Mouse (Mus musculus) skeletal muscle tissue, postnatal 0 days (tissue): ENCODE data around the gene Gm5157. TPM values are rescaled to one million over a fixed set of nuclear protein-coding genes. Genes with fewer than 3 reads are reported as not detected.

Experiments
- polyA plus RNA-seq: library from polyadenylated mRNA; unstranded; fragments of >200 nt; fragmentation: Nextera tagmentation; extraction: Ambion mirVana; gene quantifications from 2 replicates; pipeline ENCODE4 v1.2.1, GENCODE M21; 2015

Gm5157 gene
- not detected in 2 replicates for polyA plus RNA-seq

GRCm38 (mm10) chr7:21190323-21190722 lies at the start of gene Gm5157:
Gm5157 (minus strand) TSS chr7:21190423.

GRCm38 (mm10) chr7:21161885-21162284 lies 28.3 kb downstream of the Gm5157 start, which contains the start of gene Vmn1r123:
Vmn1r123 (plus strand) TSS chr7:21162185.

Other genes starting within 250 kb of the Gm5157 start
- not detected in 2 replicates for gene Vmn1r119, start 178.0 kb downstream of the Gm5157 start, polyA plus RNA-seq
- gene Vmn1r120, start 136.6 kb downstream of the Gm5157 start, polyA plus RNA-seq: not detected in 2 replicates
- gene Vmn1r121, start 91.9 kb downstream of the Gm5157 start, polyA plus RNA-seq: not detected in 2 replicates
- gene Vmn1r122, start 56.3 kb downstream of the Gm5157 start, polyA plus RNA-seq: not detected in 2 replicates
- gene Vmn1r123, start 28.2 kb downstream of the Gm5157 start, polyA plus RNA-seq: not detected in 2 replicates
- not detected in 2 replicates for gene Vmn1r124, start 70.2 kb upstream of the Gm5157 start, polyA plus RNA-seq
- gene Vmn1r125, start 81.8 kb upstream of the Gm5157 start, polyA plus RNA-seq: not detected in 2 replicates
- not detected in 2 replicates for gene Vmn1r126, start 111.0 kb upstream of the Gm5157 start, polyA plus RNA-seq
- gene Vmn1r127, start 129.4 kb upstream of the Gm5157 start, polyA plus RNA-seq: not detected in 2 replicates
- not detected in 2 replicates for gene Vmn1r128, start 158.9 kb upstream of the Gm5157 start, polyA plus RNA-seq
- not detected in 2 replicates for gene Vmn1r129, start 170.9 kb upstream of the Gm5157 start, polyA plus RNA-seq
- not detected in 2 replicates for gene Gm6882, start 242.3 kb upstream of the Gm5157 start, polyA plus RNA-seq